Mouse (Mus musculus): ENCODE measurements at regions not wholly inside any gene's neighbourhood (a gene's known extent, or its start where the extent isn't known, plus 50 kb on each side); places are given as distances from the start of the nearest gene placed in this dataset.

DNA sequence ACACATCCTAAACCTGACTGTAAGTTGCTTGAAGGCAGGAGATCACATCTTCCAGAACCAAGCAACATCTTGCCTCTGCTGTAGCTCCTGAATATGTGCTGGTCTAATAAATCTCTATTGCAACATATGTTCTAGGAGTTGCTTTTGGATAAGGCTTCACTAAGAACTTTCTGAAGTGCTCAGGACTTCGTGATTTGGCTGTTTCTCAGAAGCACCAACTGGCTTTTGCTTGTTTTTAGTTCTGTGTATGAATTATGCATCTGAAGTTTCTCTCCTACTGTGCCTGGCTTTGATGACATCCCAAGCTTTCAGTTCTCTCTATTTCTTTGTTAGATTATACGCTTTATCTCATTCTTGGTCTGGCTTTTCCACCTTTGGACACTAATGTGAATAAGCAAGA is 122.2 kb upstream of the Dkk2 start:
- Histone ChIP-seq H3K9ac (ENCODE audit: low read length) (no peak overlapping the region), H3K9me3 (ENCODE audit: control insufficient read depth, low read length) (no peaks in the 10 kb centered on the region), H3K4me2 (ENCODE audit: low read depth) (no peak overlapping the region), H3K27me3 (ENCODE audit: control insufficient read depth, insufficient read depth, low read length) (no peaks in the 10 kb centered on the region), H3K36me3 (ENCODE audit: control insufficient read depth, insufficient read depth, low read length) (no peaks in the 10 kb centered on the region), H3K4me3 (ENCODE audit: low read depth, low read length) (no peak overlapping the region), H3K27ac (ENCODE audit: low read depth, low read length) (no peak overlapping the region), H3K4me1 (ENCODE audit: control insufficient read depth, insufficient read depth, low read length) (no peaks in the 10 kb centered on the region)
- no peak for DNase-seq (ENCODE audit: low spot score)
- ATAC-seq (ENCODE audit: insufficient read depth, low FRiP score, low TSS enrichment), result no peak
- 96% methylated on average over 2 of the region's 2 CpGs for WGBS

DNA sequence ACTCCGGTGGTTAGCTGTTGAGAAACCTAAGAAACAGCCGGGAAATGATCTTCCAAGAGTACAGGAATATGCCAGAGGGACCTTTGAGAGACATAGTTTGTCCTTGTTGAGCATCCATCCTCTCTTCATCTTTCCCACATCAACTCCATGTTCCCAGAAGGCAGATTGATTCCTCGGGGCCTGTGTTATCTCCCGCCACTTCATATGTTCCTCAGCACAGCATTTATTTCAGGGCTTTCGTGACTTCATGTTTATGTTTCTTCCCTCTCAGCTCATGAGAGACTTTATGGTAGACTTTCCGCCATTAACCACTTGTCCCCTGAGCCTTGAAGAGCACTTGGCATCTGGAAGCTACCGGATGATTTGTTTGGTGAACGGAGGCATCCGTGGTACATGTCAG is 120.1 kb upstream of the Dkk2 start:
- Histone ChIP-seq H3K4me3 (ENCODE audit: low read depth, low read length) (no peak overlapping the region), H3K9ac (ENCODE audit: low read length) (no peak overlapping the region), H3K27me3 (ENCODE audit: control insufficient read depth, insufficient read depth, low read length) (no peaks in the 10 kb centered on the region), H3K27ac (ENCODE audit: low read depth, low read length) (no peak overlapping the region), H3K4me2 (ENCODE audit: low read depth) (no peak overlapping the region), H3K4me1 (ENCODE audit: control insufficient read depth, insufficient read depth, low read length) (no peaks in the 10 kb centered on the region), H3K9me3 (ENCODE audit: control insufficient read depth, low read length) (no peaks in the 10 kb centered on the region), H3K36me3 (ENCODE audit: control insufficient read depth, insufficient read depth, low read length) (no peaks in the 10 kb centered on the region)
- DNase-seq (ENCODE audit: low spot score) (no peak), ATAC-seq (ENCODE audit: insufficient read depth, low FRiP score, low TSS enrichment) (no peak)
- WGBS, result 91% methylated on average over 9 of the region's 9 CpGs

DNA sequence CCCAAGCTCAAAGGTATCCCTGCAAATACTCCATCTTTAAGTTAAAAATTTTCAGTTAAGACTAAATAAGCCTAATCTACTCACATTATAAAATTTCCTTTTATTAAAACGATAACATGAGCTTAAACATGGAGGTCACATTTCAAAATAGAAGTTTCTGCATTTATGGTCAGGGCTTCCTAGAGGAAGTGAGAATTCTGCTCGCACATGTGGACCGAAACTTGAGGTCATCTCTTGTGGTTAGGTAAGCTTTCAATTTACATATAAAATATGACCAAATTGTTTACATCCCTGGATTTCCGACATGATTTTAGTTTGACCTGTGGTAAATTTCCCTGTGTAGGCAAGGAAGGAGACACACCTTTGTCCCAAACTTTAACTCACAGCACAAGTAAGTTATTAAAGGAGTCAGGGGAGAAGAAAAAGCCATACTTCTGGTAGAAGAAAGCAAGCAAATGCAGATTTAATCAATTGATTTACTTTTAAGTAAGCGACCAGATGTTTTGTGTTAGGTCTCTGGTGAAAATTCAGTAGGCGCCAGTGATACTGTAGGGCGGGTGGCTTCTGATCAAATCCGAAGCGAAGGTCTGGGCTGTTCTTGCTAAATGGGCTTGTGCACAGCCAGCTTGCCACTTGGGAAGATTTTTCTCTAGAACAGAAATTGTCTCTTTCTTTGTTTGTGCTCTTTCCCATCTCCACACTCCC is 119.5 kb upstream of the Dkk2 start:
- Histone ChIP-seq H3K9me3 (ENCODE audit: control insufficient read depth, low read length) (no peaks in the 10 kb centered on the region), H3K36me3 (ENCODE audit: control insufficient read depth, insufficient read depth, low read length) (no peaks in the 10 kb centered on the region), H3K4me2 (ENCODE audit: low read depth) (no peak overlapping the region), H3K27ac (ENCODE audit: low read depth, low read length) (no peak overlapping the region), H3K4me1 (ENCODE audit: control insufficient read depth, insufficient read depth, low read length) (no peaks in the 10 kb centered on the region), H3K9ac (ENCODE audit: low read length) (no peak overlapping the region), H3K4me3 (ENCODE audit: low read depth, low read length) (no peak overlapping the region), H3K27me3 (ENCODE audit: control insufficient read depth, insufficient read depth, low read length) (no peaks in the 10 kb centered on the region)
- ATAC-seq (ENCODE audit: insufficient read depth, low FRiP score, low TSS enrichment) (no peak), DNase-seq (ENCODE audit: low spot score) (no peak)
- WGBS, result 87% methylated on average over 9 of the region's 9 CpGs

DNA sequence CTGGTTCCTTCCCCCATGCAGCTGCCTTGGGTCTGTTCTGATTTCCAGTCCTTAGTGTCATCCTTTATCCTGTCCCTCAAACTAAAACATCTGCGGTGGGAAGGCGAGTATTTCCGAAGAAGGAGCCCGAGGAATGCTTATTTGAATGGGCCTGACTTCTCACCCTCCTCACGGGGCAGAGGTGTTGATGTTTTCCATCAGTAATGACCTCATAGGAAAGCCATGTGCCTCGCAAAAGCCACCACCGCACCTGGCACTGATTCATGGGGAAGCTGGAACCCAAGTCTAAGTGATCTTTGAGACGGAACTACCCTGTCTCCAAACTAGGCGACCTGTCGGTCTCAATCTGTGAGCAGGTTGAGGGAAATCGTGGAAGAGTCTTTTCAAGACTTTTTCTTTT is 117.8 kb upstream of the Dkk2 start:
- DNase-seq (ENCODE audit: low spot score), result no peak
- Histone ChIP-seq H3K27me3 (ENCODE audit: control insufficient read depth, insufficient read depth, low read length) (no peaks in the 10 kb centered on the region), H3K27ac (ENCODE audit: low read depth, low read length) (no peak overlapping the region), H3K36me3 (ENCODE audit: control insufficient read depth, insufficient read depth, low read length) (no peaks in the 10 kb centered on the region), H3K9me3 (ENCODE audit: control insufficient read depth, low read length) (no peaks in the 10 kb centered on the region), H3K9ac (ENCODE audit: low read length) (no peak overlapping the region), H3K4me3 (ENCODE audit: low read depth, low read length) (no peak overlapping the region), H3K4me1 (ENCODE audit: control insufficient read depth, insufficient read depth, low read length) (no peaks in the 10 kb centered on the region), H3K4me2 (ENCODE audit: low read depth) (no peak overlapping the region)
- WGBS, result 84% methylated on average over 11 of the region's 11 CpGs
- ATAC-seq (ENCODE audit: insufficient read depth, low FRiP score, low TSS enrichment), result no peak

DNA sequence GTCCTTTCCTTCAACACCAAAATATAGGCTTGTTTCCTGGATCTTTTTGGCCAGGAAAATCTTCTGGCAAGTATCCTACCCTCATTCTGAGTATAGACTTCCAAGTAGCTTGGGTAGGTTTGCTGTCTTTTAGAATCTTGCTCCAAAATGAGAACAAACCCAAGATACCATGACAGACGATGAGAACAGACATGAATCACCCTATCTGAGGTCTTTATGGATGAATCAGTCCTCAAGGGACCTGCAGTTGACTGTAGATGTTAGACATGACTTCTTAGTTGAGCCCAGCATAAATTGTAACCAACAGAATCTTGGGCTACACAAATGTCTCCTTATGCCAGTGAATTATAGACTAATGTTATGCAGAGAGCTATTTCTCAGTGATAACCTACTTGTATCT is 114.3 kb upstream of the Dkk2 start:
- ATAC-seq (ENCODE audit: insufficient read depth, low FRiP score, low TSS enrichment), result no peak

DNA sequence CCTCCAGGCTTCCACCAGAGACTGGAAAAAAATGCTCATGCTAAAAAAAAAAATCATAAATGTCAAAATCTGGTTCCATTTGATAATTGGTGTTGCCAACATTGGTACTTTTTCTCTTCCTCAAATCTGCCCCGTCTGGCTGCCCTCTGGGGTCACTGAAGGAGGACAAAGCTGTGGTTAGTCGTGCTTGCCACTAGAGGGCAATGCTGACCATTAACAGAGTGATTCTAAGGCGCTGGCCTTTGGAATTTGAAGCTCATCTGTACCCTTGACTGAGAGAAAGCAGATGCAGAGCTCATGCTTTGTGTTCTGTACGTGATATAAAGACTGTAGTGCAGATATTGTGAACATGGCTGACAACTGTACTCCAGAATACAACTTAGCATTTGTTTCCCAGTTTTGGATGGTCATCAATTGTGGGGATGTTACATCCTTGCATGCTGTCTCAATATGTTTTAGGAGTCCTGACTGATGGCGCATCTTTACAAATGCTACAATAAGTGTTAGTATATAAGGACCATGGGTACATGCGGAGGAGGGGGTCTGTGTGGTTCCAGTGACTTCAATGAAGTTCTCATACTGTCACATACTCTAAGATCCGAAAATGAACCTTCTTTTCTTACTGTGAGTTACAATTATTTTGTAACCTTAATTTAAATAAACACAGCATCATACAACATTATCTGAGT is 109.0 kb upstream of the Dkk2 start:
- H3K4me3 ChIP-seq (ENCODE audit: low read depth, low read length), result no peak overlapping the region
- no peaks in the 10 kb centered on the region for H3K36me3 ChIP-seq (ENCODE audit: control insufficient read depth, insufficient read depth, low read length)
- H3K9me3 ChIP-seq (ENCODE audit: control insufficient read depth, low read length), result no peaks in the 10 kb centered on the region
- no peaks in the 10 kb centered on the region for H3K4me1 ChIP-seq (ENCODE audit: control insufficient read depth, insufficient read depth, low read length)
- H3K27me3 ChIP-seq (ENCODE audit: control insufficient read depth, insufficient read depth, low read length), result no peaks in the 10 kb centered on the region
- peak; percentile 65 for DNase-seq (ENCODE audit: low spot score)
- H3K4me2 ChIP-seq (ENCODE audit: low read depth), result no peak overlapping the region
- H3K27ac ChIP-seq (ENCODE audit: low read depth, low read length), result no peak overlapping the region
- ATAC-seq (ENCODE audit: insufficient read depth, low FRiP score, low TSS enrichment), result peak; percentile 83
- H3K9ac ChIP-seq (ENCODE audit: low read length), result no peak overlapping the region
- 41% methylated on average over 7 of the region's 7 CpGs for WGBS

More for the DNA sequence above, 114.3 kb upstream of the Dkk2 start:
- no peak overlapping the region for H3K4me3 ChIP-seq (ENCODE audit: low read depth, low read length)
- WGBS, result 83% methylated on average over 1 of the region's 1 CpGs
- no peak overlapping the region for H3K27ac ChIP-seq (ENCODE audit: low read depth, low read length)
- no peaks in the 10 kb centered on the region for H3K27me3 ChIP-seq (ENCODE audit: control insufficient read depth, insufficient read depth, low read length)
- H3K4me2 ChIP-seq (ENCODE audit: low read depth), result no peak overlapping the region
- H3K36me3 ChIP-seq (ENCODE audit: control insufficient read depth, insufficient read depth, low read length), result no peaks in the 10 kb centered on the region
- no peak overlapping the region for H3K9ac ChIP-seq (ENCODE audit: low read length)
- no peak for DNase-seq (ENCODE audit: low spot score)
- no peaks in the 10 kb centered on the region for H3K9me3 ChIP-seq (ENCODE audit: control insufficient read depth, low read length)
- no peaks in the 10 kb centered on the region for H3K4me1 ChIP-seq (ENCODE audit: control insufficient read depth, insufficient read depth, low read length)

DNA sequence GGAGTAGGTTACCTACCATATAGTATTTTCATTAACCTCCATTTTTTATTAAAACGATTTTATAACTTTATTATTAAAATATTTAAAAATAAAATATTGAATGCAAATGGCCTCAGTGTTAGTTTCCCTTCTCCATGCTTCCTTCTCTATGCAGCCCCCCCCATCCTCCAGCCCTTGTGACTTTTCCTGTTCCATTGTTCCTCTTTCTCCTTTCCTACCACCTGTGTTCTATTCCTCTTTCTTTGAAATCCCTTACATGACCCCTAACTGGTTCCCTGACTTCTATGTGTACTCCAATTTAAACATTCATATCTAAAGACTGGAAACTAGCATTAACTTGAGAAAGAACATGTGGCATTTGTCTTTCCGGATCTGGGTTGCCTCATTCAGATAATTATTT is 101.8 kb upstream of the Dkk2 start:
- H3K4me1 ChIP-seq (ENCODE audit: control insufficient read depth, insufficient read depth, low read length), result no peaks in the 10 kb centered on the region
- H3K36me3 ChIP-seq (ENCODE audit: control insufficient read depth, insufficient read depth, low read length), result no peaks in the 10 kb centered on the region
- no peak overlapping the region for H3K9ac ChIP-seq (ENCODE audit: low read length)
- DNase-seq (ENCODE audit: low spot score) (no peak), ATAC-seq (ENCODE audit: insufficient read depth, low FRiP score, low TSS enrichment) (no peak)
- no peaks in the 10 kb centered on the region for H3K9me3 ChIP-seq (ENCODE audit: control insufficient read depth, low read length)
- H3K27me3 ChIP-seq (ENCODE audit: control insufficient read depth, insufficient read depth, low read length), result no peaks in the 10 kb centered on the region
- 86% methylated on average over 2 of the region's 2 CpGs for WGBS
- H3K4me2 ChIP-seq (ENCODE audit: low read depth), result no peak overlapping the region
- no peak overlapping the region for H3K4me3 ChIP-seq (ENCODE audit: low read depth, low read length)
- no peak overlapping the region for H3K27ac ChIP-seq (ENCODE audit: low read depth, low read length)

DNA sequence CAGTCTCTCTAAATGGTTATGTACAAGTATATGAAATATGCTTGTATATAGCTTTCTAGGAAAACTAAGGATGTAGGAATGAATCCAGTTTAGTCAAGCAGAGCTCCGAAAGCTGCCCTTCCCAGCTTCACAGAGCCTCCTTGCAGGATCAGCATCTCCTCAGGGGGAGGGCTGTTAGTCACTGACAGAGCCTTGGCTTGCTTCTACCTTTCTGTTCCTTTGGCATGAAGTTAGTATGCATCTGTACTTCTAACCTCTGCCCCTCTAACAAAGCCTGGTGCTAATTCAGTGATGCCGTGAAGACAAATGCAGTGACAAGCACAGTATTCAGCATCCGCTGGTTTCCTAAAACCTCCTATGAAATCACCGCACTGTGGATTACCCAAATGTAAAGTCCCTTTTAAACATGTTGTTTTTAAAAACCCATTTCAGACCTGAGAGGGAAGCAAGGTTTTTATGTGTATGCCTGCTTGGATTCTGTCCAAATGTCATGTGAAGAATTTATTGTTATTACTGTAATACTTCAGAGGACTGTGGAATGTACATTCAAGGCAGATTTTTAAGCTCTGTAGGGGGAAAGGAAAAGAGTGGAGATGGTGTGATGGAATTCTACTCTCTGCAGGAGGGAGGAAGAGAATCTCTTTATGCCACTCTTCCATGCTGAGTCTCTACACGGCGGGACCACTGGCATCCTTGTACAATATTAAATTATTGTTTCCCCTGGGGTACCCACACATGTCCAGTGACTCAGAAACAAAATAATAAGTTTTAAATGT is 86.1 kb upstream of the Dkk2 start:
- no peak overlapping the region for H3K4me2 ChIP-seq (ENCODE audit: low read depth)
- ATAC-seq (ENCODE audit: insufficient read depth, low FRiP score, low TSS enrichment) (no peak), DNase-seq (ENCODE audit: low spot score) (no peak)
- no peak overlapping the region for H3K4me3 ChIP-seq (ENCODE audit: low read depth, low read length)
- 0 out of 2 replicates have a peak, but pooled peaks cover 3% of the 10 kb centered on the region for H3K4me1 ChIP-seq (ENCODE audit: control insufficient read depth, insufficient read depth, low read length)
- no peaks in the 10 kb centered on the region for H3K9me3 ChIP-seq (ENCODE audit: control insufficient read depth, low read length)
- H3K9ac ChIP-seq (ENCODE audit: low read length), result no peak overlapping the region
- WGBS, result 55% methylated on average over 6 of the region's 6 CpGs
- no peaks in the 10 kb centered on the region for H3K36me3 ChIP-seq (ENCODE audit: control insufficient read depth, insufficient read depth, low read length)
- no peaks in the 10 kb centered on the region for H3K27me3 ChIP-seq (ENCODE audit: control insufficient read depth, insufficient read depth, low read length)
- H3K27ac ChIP-seq (ENCODE audit: low read depth, low read length), result no peak overlapping the region
